Mouse (Mus musculus) intestine, embryonic 14.5 days (tissue): ENCODE measurements around the gene Siah3. TPM values are rescaled to one million over a fixed set of nuclear protein-coding genes. Genes with fewer than 3 reads are reported as not detected.

Source experiments
- ATAC-seq: fragments of 200-750 bp; cut with Nextera tagmentation; replicated peaks from 2 replicates; pipeline ENCODE4 v1.8.0; 2017; ENCODE audit warnings: low read depth, moderate number of reproducible peaks, moderate TSS enrichment, moderate library complexity; ENCODE audit not compliant: low FRiP score, low TSS enrichment
- DNase-seq: peaks from one replicate; pipeline ENCODE4 v3.0.0-alpha.2; 2018; ENCODE audit warnings: low spot score
- H3K27ac ChIP-seq: fragments of 300-500 bp; sonication (generic); 2 replicates; pipeline ENCODE4 v1.5.1; 2014; ENCODE audit warnings: low read depth, mild to moderate bottlenecking, control low read depth
- H3K27me3 ChIP-seq: fragments of 300-500 bp; sonication (generic); replicated peaks from 2 replicates; pipeline ENCODE4 v1.6.1; 2014; ENCODE audit warnings: low read length, control low read depth; ENCODE audit not compliant: control insufficient read depth, insufficient read depth
- H3K36me3 ChIP-seq: fragments of 300-500 bp; sonication (generic); 2 replicates; pipeline ENCODE4 v1.6.1; 2014; ENCODE audit warnings: low read length, control low read depth; ENCODE audit not compliant: control insufficient read depth, insufficient read depth
- H3K4me1 ChIP-seq: fragments of 300-500 bp; sonication (generic); replicated peaks from 2 replicates; pipeline ENCODE4 v1.6.1; 2014; ENCODE audit warnings: low read length, control low read depth, mixed read lengths; ENCODE audit not compliant: control insufficient read depth, insufficient read depth
- H3K4me2 ChIP-seq: fragments of 300-500 bp; sonication (generic); 2 replicates; pipeline ENCODE4 v1.6.1; 2014; ENCODE audit warnings: low read length
- H3K4me3 ChIP-seq: fragments of 300-500 bp; sonication (generic); 2 replicates; pipeline ENCODE4 v1.5.1; 2014; ENCODE audit warnings: low read depth, low read length, control low read depth, mixed read lengths
- H3K9ac ChIP-seq: fragments of 300-500 bp; sonication (generic); 2 replicates; pipeline ENCODE4 v1.6.1; 2014; ENCODE audit warnings: mild to moderate bottlenecking, low read length
- H3K9me3 ChIP-seq: fragments of 300-500 bp; sonication (generic); 2 replicates; pipeline ENCODE4 v1.6.1; 2016; ENCODE audit warnings: low read length, control low read depth; ENCODE audit not compliant: control insufficient read depth
- WGBS: fragments of 180-500 bp; shearing (Covaris S2); extraction: QIAGEN DNeasy Blood & Tissue Kit; methylation state at CpG from one replicate; pipeline ENCODE4 v1.1.7; 2014; 5-methylcytosine and 5-hydroxymethylcytosine counted together
- polyA plus RNA-seq: library from polyadenylated mRNA; unstranded; fragments of >200 nt; fragmentation: Nextera tagmentation; extraction: Ambion mirVana; gene quantifications from 2 replicates; pipeline ENCODE4 v1.2.1, GENCODE M21; 2014

Siah3 gene
- polyA plus RNA-seq, 1 experiment from 2014 or later = 0.28 TPM

DNA sequence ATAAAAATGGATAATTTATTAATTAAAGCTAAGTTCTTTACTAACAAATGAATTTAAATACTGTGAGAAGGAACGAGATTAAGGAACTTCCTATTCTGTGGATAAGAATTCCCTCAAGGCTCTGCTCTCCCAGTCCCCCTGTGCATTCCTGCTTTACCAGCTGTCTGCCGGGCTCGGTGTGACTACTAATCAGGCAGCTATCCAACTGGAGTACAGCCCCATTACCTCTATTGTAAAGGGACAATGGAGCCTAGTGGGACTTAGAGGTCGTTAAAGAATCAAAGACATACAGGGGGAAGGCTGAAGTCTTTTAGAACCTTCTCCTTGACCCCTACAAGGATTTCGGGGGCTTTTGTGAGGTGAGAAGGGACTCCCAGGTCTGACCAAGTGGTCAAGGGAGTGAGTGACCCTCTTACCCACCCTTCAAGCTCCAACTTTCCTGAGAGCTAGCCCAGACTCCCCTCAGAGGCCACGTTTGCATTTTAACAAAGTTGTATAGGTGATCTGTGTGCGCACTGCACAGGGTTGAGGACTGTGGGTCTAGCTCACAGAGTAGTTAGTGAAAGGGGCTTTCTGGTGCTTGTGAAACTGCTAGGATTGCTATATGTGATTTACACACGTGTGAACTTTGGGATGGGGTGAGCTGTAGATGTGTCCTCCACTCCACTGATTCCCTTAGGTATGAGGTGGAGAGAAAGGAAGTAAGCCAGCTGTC is 49.5 kb downstream of the Siah3 start:
- Histone ChIP-seq H3K27me3 (no peaks in the 10 kb centered on the region), H3K9me3 (no peaks in the 10 kb centered on the region), H3K9ac (no peak overlapping the region), H3K4me1 (peaks cover 5% of the 10 kb centered on the region; the same call in 1 of the 2 replicates), H3K4me3 (no peak overlapping the region), H3K4me2 (no peak overlapping the region), H3K36me3 (no peaks in the 10 kb centered on the region), H3K27ac (no peak overlapping the region)
- WGBS = 49% methylated on average over 8 of the region's 8 CpGs
- ATAC-seq (no peak), DNase-seq (no peak)

GRCm38 (mm10) chr14:75506246-75506645 is 50.5 kb downstream of the Siah3 start:
- DNase-seq (no peak), ATAC-seq (no peak)
- WGBS = 86% methylated on average over 3 of the region's 3 CpGs
- H3K27me3 ChIP-seq = no peaks in the 10 kb centered on the region
- no peaks in the 10 kb centered on the region for H3K9me3 ChIP-seq
- H3K4me2 ChIP-seq = no peak overlapping the region
- H3K4me3 ChIP-seq = no peak overlapping the region
- H3K36me3 ChIP-seq = no peaks in the 10 kb centered on the region
- no peak overlapping the region for H3K27ac ChIP-seq
- H3K4me1 ChIP-seq = peaks cover 5% of the 10 kb centered on the region; the same call in 1 of the 2 replicates
- no peak overlapping the region for H3K9ac ChIP-seq

DNA sequence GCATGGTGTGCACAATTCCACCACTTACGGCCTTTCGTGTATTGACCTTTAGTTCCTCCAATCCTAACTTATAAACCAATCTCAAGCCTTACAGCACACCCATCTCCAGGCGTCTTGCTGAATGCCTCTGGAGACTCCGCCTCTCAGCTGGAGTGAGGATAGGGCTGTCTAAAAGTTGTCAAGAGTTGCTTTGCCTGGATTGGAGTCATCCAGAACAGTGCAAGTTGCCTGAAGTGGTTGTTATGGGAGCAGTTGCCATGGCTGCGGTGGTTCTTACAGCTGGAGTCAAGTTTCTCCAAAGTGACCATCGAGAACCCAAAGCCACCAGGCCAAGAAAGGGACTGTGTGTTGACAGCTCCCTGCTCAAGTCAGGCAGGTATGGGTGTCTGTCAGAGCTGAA is 54.3 kb downstream of the Siah3 start:
- no peak overlapping the region for H3K9ac ChIP-seq
- WGBS = 78% methylated on average over 6 of the region's 6 CpGs
- H3K27ac ChIP-seq = no peak overlapping the region
- no peaks in the 10 kb centered on the region for H3K4me1 ChIP-seq
- H3K4me3 ChIP-seq = no peak overlapping the region
- no peaks in the 10 kb centered on the region for H3K27me3 ChIP-seq
- DNase-seq (no peak), ATAC-seq (no peak)
- H3K36me3 ChIP-seq = no peaks in the 10 kb centered on the region
- no peak overlapping the region for H3K4me2 ChIP-seq
- H3K9me3 ChIP-seq = no peaks in the 10 kb centered on the region

GRCm38 (mm10) chr14:75512946-75513345 is 57.2 kb downstream of the Siah3 start:
- H3K4me2 ChIP-seq = no peak overlapping the region
- H3K9ac ChIP-seq = no peak overlapping the region
- H3K27ac ChIP-seq = no peak overlapping the region
- no peak overlapping the region for H3K4me3 ChIP-seq
- no peaks in the 10 kb centered on the region for H3K4me1 ChIP-seq
- 45% methylated on average over 3 of the region's 3 CpGs for WGBS
- H3K27me3 ChIP-seq = no peaks in the 10 kb centered on the region
- DNase-seq = no peak
- no peak for ATAC-seq
- H3K36me3 ChIP-seq = no peaks in the 10 kb centered on the region
- no peaks in the 10 kb centered on the region for H3K9me3 ChIP-seq

- Histone ChIP-seq H3K4me3 (no peak overlapping the region), H3K9ac (no peak overlapping the region), H3K27me3 (no peaks in the 10 kb centered on the region), H3K27ac (no peak overlapping the region), H3K36me3 (no peaks in the 10 kb centered on the region), H3K4me2 (no peak overlapping the region), H3K9me3 (no peaks in the 10 kb centered on the region), H3K4me1 (no peaks in the 10 kb centered on the region)
- 75% methylated on average over 3 of the region's 3 CpGs for WGBS
- DNase-seq = no peak
- ATAC-seq = no peak
Observed at GRCm38 (mm10) chr14:75516161-75516560, 60.4 kb downstream of the Siah3 start.

- no peaks in the 10 kb centered on the region for H3K27me3 ChIP-seq
- no peaks in the 10 kb centered on the region for H3K36me3 ChIP-seq
- no peak for ATAC-seq
- H3K9ac ChIP-seq = no peak overlapping the region
- no peak overlapping the region for H3K4me3 ChIP-seq
- no peaks in the 10 kb centered on the region for H3K9me3 ChIP-seq
- H3K4me1 ChIP-seq = no peaks in the 10 kb centered on the region
- no peak for DNase-seq
- WGBS = 79% methylated on average over 9 of the region's 9 CpGs
- H3K27ac ChIP-seq = no peak overlapping the region
- H3K4me2 ChIP-seq = no peak overlapping the region
Observed at GRCm38 (mm10) chr14:75516917-75517595, 61.3 kb downstream of the Siah3 start.

DNA sequence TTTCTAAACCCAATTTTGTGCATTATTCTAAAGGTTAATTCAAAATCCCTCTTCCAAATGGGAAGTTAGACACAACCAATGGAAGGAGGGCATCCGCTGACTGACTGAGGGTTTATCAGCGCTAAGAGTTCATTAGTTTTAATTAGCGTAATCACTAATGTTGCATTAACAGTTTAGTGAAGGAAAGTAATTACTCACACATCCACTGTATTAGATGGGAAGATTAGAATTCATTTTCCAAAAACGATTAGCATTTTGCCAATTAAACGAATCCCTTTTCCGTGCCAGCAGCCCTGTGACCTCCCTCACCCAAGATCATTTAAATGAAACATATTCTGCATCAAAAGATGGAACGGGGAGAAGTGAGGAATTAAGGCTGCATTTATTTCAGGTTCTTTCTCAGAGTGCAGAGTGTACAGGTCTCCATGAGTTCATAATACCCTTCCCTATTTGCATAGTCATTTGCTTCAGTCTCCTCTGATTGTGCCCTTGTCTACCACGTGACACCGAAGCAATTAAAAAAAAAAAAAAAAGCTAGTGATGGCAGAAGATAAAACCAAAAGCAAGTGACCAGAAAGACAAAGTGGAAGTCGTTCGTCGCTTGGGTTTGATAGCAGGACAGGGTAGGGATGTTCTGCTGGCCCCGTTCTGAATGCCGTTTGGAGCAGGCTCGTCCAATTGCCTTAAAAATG is 62.6 kb downstream of the Siah3 start:
- Histone ChIP-seq H3K27ac (no peak overlapping the region), H3K4me3 (no peak overlapping the region), H3K9ac (no peak overlapping the region), H3K36me3 (no peaks in the 10 kb centered on the region), H3K9me3 (no peaks in the 10 kb centered on the region), H3K4me1 (no peaks in the 10 kb centered on the region), H3K27me3 (no peaks in the 10 kb centered on the region), H3K4me2 (no peak overlapping the region)
- ATAC-seq (no peak), DNase-seq (no peak)
- WGBS = 83% methylated on average over 15 of the region's 15 CpGs

DNA sequence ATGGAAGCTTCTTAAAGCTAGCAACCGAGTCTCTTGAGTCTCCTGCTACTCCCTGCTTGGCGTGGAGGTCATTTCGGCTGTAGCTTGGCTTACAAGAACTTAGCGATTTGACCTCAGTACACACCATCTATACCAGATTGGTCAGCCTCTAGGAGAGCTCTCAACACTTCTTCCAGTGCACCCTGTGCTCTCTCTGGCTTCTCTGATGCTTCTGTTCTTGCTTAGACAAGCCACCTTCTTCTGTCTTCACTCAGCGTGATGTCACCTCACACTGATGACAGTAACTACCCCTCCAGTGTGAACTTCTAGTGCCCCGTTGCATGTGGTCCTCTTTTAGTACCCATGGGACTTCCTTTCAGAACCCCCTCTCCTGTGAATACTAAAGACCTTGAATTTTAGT is 63.1 kb downstream of the Siah3 start:
- 91% methylated on average over 6 of the region's 6 CpGs for WGBS
- Histone ChIP-seq H3K9me3 (no peaks in the 10 kb centered on the region), H3K9ac (no peak overlapping the region), H3K36me3 (no peaks in the 10 kb centered on the region), H3K4me1 (no peaks in the 10 kb centered on the region), H3K27me3 (no peaks in the 10 kb centered on the region), H3K27ac (no peak overlapping the region), H3K4me2 (no peak overlapping the region), H3K4me3 (no peak overlapping the region)
- DNase-seq (no peak), ATAC-seq (no peak)
